Mouse (Mus musculus) forebrain, embryonic 15.5 days (tissue): ENCODE measurements around the gene Zfp956. TPM values are rescaled to one million over a fixed set of nuclear protein-coding genes. Genes with fewer than 3 reads are reported as not detected.

ENCODE experiments used
- ATAC-seq: fragments of 200-750 bp; cut with Nextera tagmentation; replicated peaks from 2 replicates; pipeline ENCODE4 v1.8.0; 2017; ENCODE audit warnings: mild to moderate bottlenecking, moderate TSS enrichment, moderate library complexity
- H3K27ac ChIP-seq: fragments of 300-500 bp; sonication (generic); replicated peaks from 2 replicates; pipeline ENCODE4 v1.5.1; 2015; ENCODE audit warnings: mild to moderate bottlenecking, inconsistent platforms
- H3K27me3 ChIP-seq: fragments of 300-500 bp; sonication (generic); 2 replicates; pipeline ENCODE4 v1.6.1; 2015; ENCODE audit warnings: inconsistent platforms
- H3K36me3 ChIP-seq: fragments of 300-500 bp; sonication (generic); 2 replicates; pipeline ENCODE4 v1.6.1; 2015; ENCODE audit warnings: mild to moderate bottlenecking, inconsistent platforms
- H3K4me1 ChIP-seq: fragments of 300-500 bp; sonication (generic); 2 replicates; pipeline ENCODE4 v1.6.1; 2015; ENCODE audit warnings: inconsistent platforms
- H3K4me2 ChIP-seq: fragments of 300-500 bp; sonication (generic); replicated peaks from 2 replicates; pipeline ENCODE4 v1.6.1; 2015; ENCODE audit warnings: mild to moderate bottlenecking, inconsistent platforms
- H3K4me3 ChIP-seq: fragments of 300-500 bp; sonication (generic); 2 replicates; pipeline ENCODE4 v1.5.1; 2015; ENCODE audit warnings: mild to moderate bottlenecking, inconsistent platforms
- H3K9ac ChIP-seq: fragments of 300-500 bp; sonication (generic); replicated peaks from 2 replicates; pipeline ENCODE4 v1.6.1; 2015; ENCODE audit warnings: mild to moderate bottlenecking, inconsistent platforms
- H3K9me3 ChIP-seq: fragments of 300-500 bp; sonication (generic); 2 replicates; pipeline ENCODE4 v1.6.1; 2016; ENCODE audit warnings: inconsistent platforms
- WGBS: fragments of 180-500 bp; shearing (Covaris S2); methylation state at CpG from one replicate; pipeline ENCODE4 v1.1.7; 2015; ENCODE audit warnings: mixed read lengths; 5-methylcytosine and 5-hydroxymethylcytosine counted together
- polyA plus RNA-seq: library from polyadenylated mRNA; unstranded; fragments of >200 nt; fragmentation: Nextera tagmentation; extraction: Ambion mirVana; gene quantifications from 2 replicates; pipeline ENCODE4 v1.2.1, GENCODE M21; 2015

The Zfp956 gene
- polyA plus RNA-seq, 1 experiment from 2014 or later: 21.5 TPM

DNA sequence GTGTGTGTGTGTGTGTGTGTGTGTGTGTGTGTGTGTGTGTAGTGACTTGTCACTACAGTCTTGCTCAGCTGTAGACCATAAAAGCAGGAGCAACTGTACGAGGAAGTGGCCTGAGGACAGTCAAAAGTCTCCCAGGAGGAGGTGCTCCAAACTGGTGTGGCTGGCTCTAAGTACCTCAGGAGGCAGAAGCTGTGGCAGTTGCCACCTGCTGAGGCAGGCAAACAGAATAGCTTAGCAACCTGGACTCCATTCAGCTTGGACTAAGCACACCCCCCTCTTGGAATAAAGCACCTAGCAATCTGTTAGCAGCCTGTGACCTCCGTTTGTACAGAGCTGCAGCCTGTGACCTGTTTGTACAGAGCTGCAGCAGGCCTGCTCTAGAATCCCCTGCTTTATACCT is 30.7 kb downstream of the Zfp956 start:
- H3K27me3 ChIP-seq: no peaks in the 10 kb centered on the region
- no peak overlapping the region for H3K27ac ChIP-seq
- H3K4me1 ChIP-seq: no peaks in the 10 kb centered on the region
- no peak overlapping the region for H3K4me3 ChIP-seq
- no peak overlapping the region for H3K4me2 ChIP-seq
- ATAC-seq: no peak
- H3K36me3 ChIP-seq: no peaks in the 10 kb centered on the region
- H3K9ac ChIP-seq: no peak overlapping the region
- WGBS: 12% methylated on average over 2 of the region's 2 CpGs
- no peaks in the 10 kb centered on the region for H3K9me3 ChIP-seq

DNA sequence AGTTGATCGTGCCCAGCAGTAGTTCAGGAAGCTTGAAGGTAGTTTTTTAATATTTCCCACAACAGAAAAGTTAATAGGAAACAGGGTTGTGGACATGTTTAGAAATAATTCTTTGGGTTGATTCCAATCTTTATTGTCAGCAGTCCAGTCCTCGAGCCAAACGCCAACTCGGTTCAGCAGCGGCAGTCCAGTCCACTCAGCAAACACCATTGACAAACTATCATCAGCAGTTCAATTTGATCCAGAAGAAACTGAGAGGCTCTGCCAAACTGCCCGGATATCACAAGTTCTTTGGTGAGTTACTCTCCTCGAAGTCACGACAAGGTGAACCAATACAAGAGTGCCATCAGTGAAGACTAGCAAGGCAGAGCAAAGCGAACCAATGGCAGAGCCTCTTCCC is 42.5 kb downstream of the Zfp956 start:
- Histone ChIP-seq H3K4me1 (no peaks in the 10 kb centered on the region), H3K9ac (no peak overlapping the region), H3K36me3 (no peaks in the 10 kb centered on the region), H3K9me3 (no peaks in the 10 kb centered on the region), H3K27me3 (no peaks in the 10 kb centered on the region), H3K4me3 (no peak overlapping the region), H3K4me2 (no peak overlapping the region), H3K27ac (no peak overlapping the region)
- WGBS: 90% methylated on average over 9 of the region's 9 CpGs
- no peak for ATAC-seq

GRCm38 (mm10) chr6:48010727-48011126 is 57.5 kb downstream of the Zfp956 start:
- 56% methylated on average over 8 of the region's 8 CpGs for WGBS
- Histone ChIP-seq H3K4me2 (no peak overlapping the region), H3K4me1 (0 out of 2 replicates have a peak, but pooled peaks cover under 1% of the 10 kb centered on the region)

More at GRCm38 (mm10) chr6:48010727-48011126, 57.5 kb downstream of the Zfp956 start:
- no peak overlapping the region for H3K27ac ChIP-seq
- H3K9ac ChIP-seq: no peak overlapping the region
- no peaks in the 10 kb centered on the region for H3K36me3 ChIP-seq
- no peak overlapping the region for H3K4me3 ChIP-seq
- H3K27me3 ChIP-seq: no peaks in the 10 kb centered on the region
- H3K9me3 ChIP-seq: no peaks in the 10 kb centered on the region
- ATAC-seq: no peak

Other genes with a start within 250 kb of the Zfp956 start
- gene Pdia4, start 140.0 kb upstream of the Zfp956 start, polyA plus RNA-seq: 145 TPM in 2 replicates
- 17.3 and 18.5 TPM in 2 replicates for gene Zfp786, start 122.5 kb upstream of the Zfp956 start, polyA plus RNA-seq
- 16.5 and 17.5 TPM in 2 replicates for gene Zfp398, start 117.7 kb upstream of the Zfp956 start, polyA plus RNA-seq
- 27.7 TPM in 2 replicates for gene Zfp282, start 76.2 kb upstream of the Zfp956 start, polyA plus RNA-seq
- gene Zfp212, start 32.9 kb upstream of the Zfp956 start, polyA plus RNA-seq: 22.1 and 24.6 TPM in 2 replicates
- 10.5 and 11.7 TPM in 2 replicates for gene Zfp777, start 95.5 kb downstream of the Zfp956 start, polyA plus RNA-seq
- 23.9 and 25.9 TPM in 2 replicates for gene Zfp746, start 133.2 kb downstream of the Zfp956 start, polyA plus RNA-seq